Mouse (Mus musculus): Measurements from ENCODE around the gene Adam11. TPM values are rescaled to one million over a fixed set of nuclear protein-coding genes. Genes with fewer than 3 reads are reported as not detected.

Gene Adam11
- polyA plus RNA-seq, 1 experiment from 2014 or later = 6.2 TPM

- DNase-seq (ENCODE audit: low spot score) = no peak
- Histone ChIP-seq H3K4me1 (peaks cover 52% of the 10 kb centered on the region), H3K27me3 (ENCODE audit: insufficient read depth, poor library complexity, severe bottlenecking) (peaks cover 76% of the 10 kb centered on the region), H3K27ac (peak overlapping the region; percentile 79), H3K4me3 (peak overlapping the region; percentile 72), H3K9me3 (no peaks in the 10 kb centered on the region), H3K36me3 (no peaks in the 10 kb centered on the region)
- WGBS = 11% methylated on average over 15 of the region's 15 CpGs
Observed at GRCm38 (mm10) chr11:102762248-102762647, 1.0 kb downstream of the Adam11 start.

GRCm38 (mm10) chr11:102763009-102763767, 1.9 kb downstream of the Adam11 start:
- DNase-seq (ENCODE audit: low spot score) = no peak
- Histone ChIP-seq H3K27ac (no peak overlapping the region), H3K36me3 (no peaks in the 10 kb centered on the region), H3K9me3 (no peaks in the 10 kb centered on the region), H3K4me1 (peaks cover 61% of the 10 kb centered on the region), H3K4me3 (peak overlapping the region; percentile 72; the same call in 1 of the 2 replicates), H3K27me3 (ENCODE audit: insufficient read depth, poor library complexity, severe bottlenecking) (peaks cover 69% of the 10 kb centered on the region)
- WGBS = 56% methylated on average over 11 of the region's 11 CpGs

- Histone ChIP-seq H3K27me3 (ENCODE audit: insufficient read depth, poor library complexity, severe bottlenecking) (peaks cover 49% of the 10 kb centered on the region), H3K36me3 (no peaks in the 10 kb centered on the region), H3K4me3 (no peak overlapping the region), H3K9me3 (no peaks in the 10 kb centered on the region), H3K4me1 (peaks cover 61% of the 10 kb centered on the region), H3K27ac (no peak overlapping the region)
- 84% methylated on average over 5 of the region's 5 CpGs for WGBS
- no peak for DNase-seq (ENCODE audit: low spot score)
Observed at GRCm38 (mm10) chr11:102765416-102765815, 4.2 kb downstream of the Adam11 start.

- Histone ChIP-seq H3K27ac (peak overlapping the region; percentile 53; the same call in 1 of the 2 replicates), H3K4me1 (peaks cover 64% of the 10 kb centered on the region), H3K27me3 (ENCODE audit: insufficient read depth, poor library complexity, severe bottlenecking) (peaks cover 46% of the 10 kb centered on the region), H3K36me3 (no peaks in the 10 kb centered on the region), H3K9me3 (no peaks in the 10 kb centered on the region), H3K4me3 (no peak overlapping the region)
- no peak for DNase-seq (ENCODE audit: low spot score)
- 52% methylated on average over 6 of the region's 6 CpGs for WGBS
Observed at GRCm38 (mm10) chr11:102767055-102767670, 5.9 kb downstream of the Adam11 start.

- no peak overlapping the region for H3K4me3 ChIP-seq
- 85% methylated on average over 6 of the region's 6 CpGs for WGBS
- H3K36me3 ChIP-seq = no peaks in the 10 kb centered on the region
- H3K9me3 ChIP-seq = no peaks in the 10 kb centered on the region
- H3K27me3 ChIP-seq (ENCODE audit: insufficient read depth, poor library complexity, severe bottlenecking) = peaks cover 41% of the 10 kb centered on the region
- DNase-seq (ENCODE audit: low spot score) = no peak
- peak overlapping the region; percentile 76; the same call in 1 of the 2 replicates for H3K27ac ChIP-seq
- H3K4me1 ChIP-seq = peaks cover 70% of the 10 kb centered on the region
Observed at GRCm38 (mm10) chr11:102769141-102769540, 7.9 kb downstream of the Adam11 start.

- Histone ChIP-seq H3K36me3 (no peaks in the 10 kb centered on the region), H3K27ac (peak overlapping the region; percentile 76), H3K9me3 (no peaks in the 10 kb centered on the region), H3K27me3 (ENCODE audit: insufficient read depth, poor library complexity, severe bottlenecking) (peaks cover 31% of the 10 kb centered on the region), H3K4me1 (peaks cover 76% of the 10 kb centered on the region), H3K4me3 (peak overlapping the region; percentile 16)
- 68% methylated on average over 12 of the region's 12 CpGs for WGBS
- DNase-seq (ENCODE audit: low spot score) = no peak
Observed at GRCm38 (mm10) chr11:102769993-102770661, 8.9 kb downstream of the Adam11 start.

- Histone ChIP-seq H3K27me3 (ENCODE audit: insufficient read depth, poor library complexity, severe bottlenecking) (peaks cover 35% of the 10 kb centered on the region), H3K4me3 (peak overlapping the region; percentile 16), H3K9me3 (no peaks in the 10 kb centered on the region), H3K36me3 (0 out of 2 replicates have a peak, but pooled peaks cover under 1% of the 10 kb centered on the region), H3K27ac (peak overlapping the region; percentile 76), H3K4me1 (peaks cover 78% of the 10 kb centered on the region)
- 27% methylated on average over 15 of the region's 15 CpGs for WGBS
- DNase-seq (ENCODE audit: low spot score) = no peak
Observed at GRCm38 (mm10) chr11:102770662-102771435, 9.6 kb downstream of the Adam11 start.

- H3K4me3 ChIP-seq = no peak overlapping the region
- H3K36me3 ChIP-seq = peaks cover 13% of the 10 kb centered on the region
- peaks cover 72% of the 10 kb centered on the region for H3K4me1 ChIP-seq
- DNase-seq (ENCODE audit: low spot score) = no peak
- peaks cover 41% of the 10 kb centered on the region for H3K27me3 ChIP-seq (ENCODE audit: insufficient read depth, poor library complexity, severe bottlenecking)
- no peaks in the 10 kb centered on the region for H3K9me3 ChIP-seq
- WGBS = 34% methylated on average over 16 of the region's 16 CpGs
- peak overlapping the region; percentile 76; the same call in 1 of the 2 replicates for H3K27ac ChIP-seq
Observed at GRCm38 (mm10) chr11:102771916-102772714, 10.9 kb downstream of the Adam11 start.

- no peak overlapping the region for H3K27ac ChIP-seq
- no peak for DNase-seq (ENCODE audit: low spot score)
- no peak overlapping the region for H3K4me3 ChIP-seq
- H3K9me3 ChIP-seq = no peaks in the 10 kb centered on the region
- peaks cover 19% of the 10 kb centered on the region for H3K36me3 ChIP-seq
- WGBS = 65% methylated on average over 18 of the region's 18 CpGs
- peaks cover 72% of the 10 kb centered on the region for H3K4me1 ChIP-seq
- peaks cover 41% of the 10 kb centered on the region for H3K27me3 ChIP-seq (ENCODE audit: insufficient read depth, poor library complexity, severe bottlenecking)
Observed at GRCm38 (mm10) chr11:102772771-102773700, 11.8 kb downstream of the Adam11 start.

GRCm38 (mm10) chr11:102773713-102774611, 12.7 kb downstream of the Adam11 start:
- Histone ChIP-seq H3K4me1 (peaks cover 80% of the 10 kb centered on the region), H3K4me3 (peak overlapping the region; percentile 72), H3K27ac (peak overlapping the region; percentile 88), H3K36me3 (peaks cover 19% of the 10 kb centered on the region), H3K27me3 (ENCODE audit: insufficient read depth, poor library complexity, severe bottlenecking) (peaks cover 41% of the 10 kb centered on the region), H3K9me3 (no peaks in the 10 kb centered on the region)
- peak; percentile 90 for DNase-seq (ENCODE audit: low spot score)
- under 1% methylated on average over 46 of the region's 46 CpGs for WGBS
